Mouse (Mus musculus) heart, embryonic 12.5 days (tissue): ENCODE results near the gene Nfkb1. TPM values are rescaled to one million over a fixed set of nuclear protein-coding genes. Genes with fewer than 3 reads are reported as not detected.
A peak's percentile ranks its signal among the peaks of the same experiment; 100 is the strongest.

Experiments used
- ATAC-seq: fragments of 200-750 bp; cut with Nextera tagmentation; 2 replicates; pipeline ENCODE4 v1.8.0; 2017; ENCODE audit warnings: moderate TSS enrichment, moderate library complexity; ENCODE audit not compliant: insufficient number of reproducible peaks, low FRiP score
- H3K27ac ChIP-seq: fragments of 300-500 bp; sonication (generic); 2 replicates; pipeline ENCODE4 v1.5.1; 2016; ENCODE audit warnings: mild to moderate bottlenecking, moderate library complexity; ENCODE audit not compliant: poor library complexity, severe bottlenecking
- H3K27me3 ChIP-seq: fragments of 300-500 bp; sonication (generic); replicated peaks from 2 replicates; pipeline ENCODE4 v1.6.1; 2016; ENCODE audit warnings: mild to moderate bottlenecking, moderate library complexity
- H3K36me3 ChIP-seq: fragments of 300-500 bp; sonication (generic); 2 replicates; pipeline ENCODE4 v1.6.1; 2016; ENCODE audit warnings: mild to moderate bottlenecking, moderate library complexity
- H3K4me1 ChIP-seq: fragments of 300-500 bp; sonication (generic); replicated peaks from 2 replicates; pipeline ENCODE4 v1.6.1; 2016; ENCODE audit warnings: mild to moderate bottlenecking
- H3K4me2 ChIP-seq: fragments of 300-500 bp; sonication (generic); 2 replicates; pipeline ENCODE4 v1.6.1; 2016; ENCODE audit warnings: mild to moderate bottlenecking, moderate library complexity
- H3K4me3 ChIP-seq: fragments of 300-500 bp; sonication (generic); 2 replicates; pipeline ENCODE4 v1.5.1; 2016; ENCODE audit warnings: mild to moderate bottlenecking
- H3K9ac ChIP-seq: fragments of 300-500 bp; sonication (generic); 2 replicates; pipeline ENCODE4 v1.6.1; 2016; ENCODE audit warnings: mild to moderate bottlenecking, moderate library complexity
- H3K9me3 ChIP-seq: fragments of 300-500 bp; sonication (generic); replicated peaks from 2 replicates; pipeline ENCODE4 v1.6.1; 2016; ENCODE audit warnings: mild to moderate bottlenecking, moderate library complexity
- WGBS: fragments of 180-500 bp; shearing (Covaris S2); methylation state at CpG from one replicate; pipeline ENCODE4 v1.1.7; 2016; 5-methylcytosine and 5-hydroxymethylcytosine counted together
- polyA plus RNA-seq: library from polyadenylated mRNA; unstranded; fragments of >200 nt; fragmentation: Nextera tagmentation; extraction: Ambion mirVana; gene quantifications from 2 replicates; pipeline ENCODE4 v1.2.1, GENCODE M21; 2016

Gene Nfkb1
- polyA plus RNA-seq, 1 experiment from 2014 or later = 14.3 TPM

DNA sequence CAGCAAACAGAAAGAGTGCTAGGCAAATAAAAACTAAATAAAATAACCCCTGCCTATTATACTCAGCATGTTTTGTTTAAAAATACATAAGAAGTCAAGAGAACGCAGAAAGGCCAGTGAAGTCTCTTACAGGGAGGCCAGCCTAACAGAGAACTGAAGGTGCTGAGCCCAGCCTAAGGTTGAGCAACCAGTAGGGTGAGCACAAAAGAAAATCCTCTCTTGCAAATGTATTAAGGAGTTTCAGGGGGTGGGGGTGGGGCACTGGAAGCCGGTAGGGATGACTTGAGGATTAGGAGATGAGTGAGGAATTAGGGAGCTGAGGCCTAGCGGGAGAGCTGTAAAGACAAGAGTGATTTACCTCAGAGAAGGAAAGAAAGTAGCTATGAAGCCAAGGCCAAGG is 9.1 kb downstream of the Nfkb1 start:
- Histone ChIP-seq H3K4me1 (peaks cover 66% of the 10 kb centered on the region), H3K4me3 (no peak overlapping the region), H3K9ac (no peak overlapping the region), H3K36me3 (no peaks in the 10 kb centered on the region), H3K9me3 (no peaks in the 10 kb centered on the region), H3K27ac (no peak overlapping the region), H3K27me3 (no peaks in the 10 kb centered on the region), H3K4me2 (no peak overlapping the region)
- ATAC-seq = no peak
- 37% methylated on average over 3 of the region's 3 CpGs for WGBS

DNA sequence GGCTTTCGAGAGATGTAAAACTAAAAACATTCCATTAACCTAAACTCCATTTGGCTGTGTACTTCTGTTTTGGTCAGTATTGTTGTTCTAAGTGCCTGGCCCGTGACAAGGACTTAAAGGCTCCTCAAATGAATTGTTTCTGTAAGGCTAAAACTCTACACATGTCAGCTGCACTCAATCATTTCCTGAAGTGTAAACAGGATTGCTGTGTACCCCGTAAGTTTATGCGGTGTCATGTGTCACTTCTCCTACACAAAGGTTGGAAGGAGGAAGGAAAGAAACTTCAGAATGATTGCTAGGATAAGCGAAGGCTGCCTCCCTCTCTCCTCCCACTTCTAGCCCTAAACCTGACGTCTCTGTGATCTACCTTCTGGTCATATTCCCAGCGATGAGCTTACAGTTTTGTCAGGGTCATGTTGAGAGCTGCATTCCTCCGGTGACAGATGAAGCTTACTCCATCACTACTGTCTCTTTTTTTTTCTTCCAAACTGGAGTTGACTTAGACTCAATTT is 10.0 kb downstream of the Nfkb1 start:
- Histone ChIP-seq H3K27me3 (no peaks in the 10 kb centered on the region), H3K4me3 (no peak overlapping the region), H3K36me3 (no peaks in the 10 kb centered on the region), H3K27ac (no peak overlapping the region), H3K4me1 (peaks cover 69% of the 10 kb centered on the region), H3K4me2 (0 out of 2 replicates have a peak overlapping the region, but pooled peaks have one; percentile 7), H3K9ac (no peak overlapping the region), H3K9me3 (no peaks in the 10 kb centered on the region)
- 31% methylated on average over 8 of the region's 8 CpGs for WGBS
- ATAC-seq = no peak

DNA sequence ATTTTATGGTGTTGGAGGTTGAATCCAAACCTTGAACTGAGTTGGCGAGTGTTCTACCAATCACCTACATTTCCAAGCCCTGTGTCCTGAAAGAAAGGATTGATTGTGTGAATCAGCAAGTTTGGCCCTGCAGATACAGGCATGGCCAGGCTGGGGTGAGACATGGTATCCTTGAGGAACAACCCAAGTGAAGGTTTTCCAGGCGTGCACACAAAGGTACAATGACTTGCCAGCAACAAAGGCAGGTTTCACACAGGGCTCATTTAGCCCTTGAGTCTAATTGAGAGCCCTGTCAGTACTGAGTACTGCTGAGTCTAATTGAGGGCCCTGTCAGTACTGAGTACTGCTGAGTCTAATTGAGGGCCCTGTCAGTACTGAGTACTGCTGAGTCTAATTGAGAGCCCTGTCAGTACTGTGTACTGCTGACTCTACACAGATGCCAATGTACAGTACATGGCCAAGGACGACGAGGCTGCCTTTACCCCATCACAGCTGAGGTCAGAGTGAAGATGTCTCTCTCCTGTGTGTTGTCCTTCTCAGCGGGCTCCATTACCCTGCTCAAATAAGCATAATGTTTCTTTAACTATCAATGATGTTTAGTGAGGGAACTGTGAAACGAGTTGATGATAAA is 11.0 kb downstream of the Nfkb1 start:
- 0 out of 2 replicates have a peak, but pooled peaks have one; percentile 25 for ATAC-seq

DNA sequence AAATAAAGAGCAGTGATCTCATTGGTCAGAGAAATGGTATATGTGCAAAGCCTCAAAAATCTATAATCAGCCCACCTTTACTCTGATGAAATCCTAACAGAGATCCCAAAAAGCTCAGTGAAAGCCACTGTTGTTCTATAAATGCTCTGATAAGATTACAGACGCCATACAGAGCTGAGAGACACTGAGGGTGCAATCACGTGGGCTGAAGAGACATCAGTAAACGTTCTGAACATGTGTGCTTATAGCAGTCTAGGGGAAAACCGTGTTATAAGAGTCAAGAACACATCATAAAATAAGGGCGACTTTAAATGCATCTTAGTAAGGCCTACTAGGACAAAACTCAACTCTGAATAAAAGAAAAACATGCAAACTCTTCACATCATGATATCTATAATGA is 14.3 kb downstream of the Nfkb1 start:
- H3K4me1 ChIP-seq = peaks cover 74% of the 10 kb centered on the region
- no peaks in the 10 kb centered on the region for H3K36me3 ChIP-seq
- no peaks in the 10 kb centered on the region for H3K27me3 ChIP-seq
- H3K9ac ChIP-seq = no peak overlapping the region
- H3K27ac ChIP-seq = no peak overlapping the region
- 35% methylated on average over 5 of the region's 5 CpGs for WGBS
- H3K9me3 ChIP-seq = no peaks in the 10 kb centered on the region
- H3K4me2 ChIP-seq = no peak overlapping the region
- no peak overlapping the region for H3K4me3 ChIP-seq
- no peak for ATAC-seq

More for the DNA sequence above, 11.0 kb downstream of the Nfkb1 start:
- WGBS = 56% methylated on average over 6 of the region's 6 CpGs
- H3K4me1 ChIP-seq = peaks cover 68% of the 10 kb centered on the region
- H3K27ac ChIP-seq = no peak overlapping the region
- no peak overlapping the region for H3K4me3 ChIP-seq
- no peak overlapping the region for H3K4me2 ChIP-seq
- no peaks in the 10 kb centered on the region for H3K9me3 ChIP-seq
- H3K36me3 ChIP-seq = no peaks in the 10 kb centered on the region
- no peaks in the 10 kb centered on the region for H3K27me3 ChIP-seq
- no peak overlapping the region for H3K9ac ChIP-seq

DNA sequence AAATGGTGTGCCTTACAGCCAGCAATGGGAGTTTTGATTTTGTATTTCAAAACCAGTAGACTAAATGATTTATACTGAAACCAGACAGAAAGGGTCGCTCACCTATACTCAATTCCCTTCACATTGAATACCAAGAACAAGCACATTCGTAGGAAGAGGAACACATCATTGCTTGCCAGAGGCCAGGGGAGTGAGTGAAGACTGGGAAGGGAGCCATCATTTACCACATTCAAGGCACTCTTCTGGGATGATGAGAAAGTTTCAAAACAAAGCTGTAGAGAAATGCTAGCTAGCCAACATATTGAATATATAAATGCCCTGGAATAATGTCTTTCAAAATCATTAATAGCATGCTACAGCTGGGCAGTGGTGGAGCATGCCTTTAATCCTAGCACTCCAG is 15.0 kb downstream of the Nfkb1 start:
- H3K27me3 ChIP-seq = no peaks in the 10 kb centered on the region
- no peak overlapping the region for H3K27ac ChIP-seq
- no peaks in the 10 kb centered on the region for H3K36me3 ChIP-seq
- no peak overlapping the region for H3K4me2 ChIP-seq
- WGBS = 79% methylated on average over 2 of the region's 2 CpGs
- H3K4me1 ChIP-seq = peaks cover 68% of the 10 kb centered on the region
- no peak overlapping the region for H3K9ac ChIP-seq
- no peaks in the 10 kb centered on the region for H3K9me3 ChIP-seq
- no peak overlapping the region for H3K4me3 ChIP-seq
- ATAC-seq = no peak

DNA sequence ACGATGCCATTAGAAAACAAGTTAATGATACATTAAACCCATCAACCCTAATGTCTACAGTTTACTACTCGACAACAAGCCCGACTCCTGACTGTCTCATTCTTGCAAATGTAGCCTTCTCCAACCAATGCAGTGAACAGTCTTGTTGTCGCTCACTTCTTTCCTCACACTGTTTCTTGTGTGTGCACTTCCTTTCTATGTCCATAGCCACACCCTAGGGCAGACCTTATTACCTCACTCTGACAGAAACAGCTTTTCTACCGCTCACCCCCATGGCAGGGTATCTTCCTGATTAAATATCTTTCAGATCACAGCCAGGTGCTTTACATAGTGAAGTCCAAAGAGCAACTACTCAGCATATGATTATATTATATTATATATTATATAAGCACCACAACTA is 15.9 kb downstream of the Nfkb1 start:
- H3K27ac ChIP-seq = no peak overlapping the region
- H3K4me1 ChIP-seq = peaks cover 68% of the 10 kb centered on the region
- no peaks in the 10 kb centered on the region for H3K9me3 ChIP-seq
- WGBS = 79% methylated on average over 5 of the region's 5 CpGs
- no peak overlapping the region for H3K4me2 ChIP-seq
- no peaks in the 10 kb centered on the region for H3K27me3 ChIP-seq
- H3K36me3 ChIP-seq = no peaks in the 10 kb centered on the region
- H3K4me3 ChIP-seq = no peak overlapping the region
- H3K9ac ChIP-seq = no peak overlapping the region
- ATAC-seq = no peak

DNA sequence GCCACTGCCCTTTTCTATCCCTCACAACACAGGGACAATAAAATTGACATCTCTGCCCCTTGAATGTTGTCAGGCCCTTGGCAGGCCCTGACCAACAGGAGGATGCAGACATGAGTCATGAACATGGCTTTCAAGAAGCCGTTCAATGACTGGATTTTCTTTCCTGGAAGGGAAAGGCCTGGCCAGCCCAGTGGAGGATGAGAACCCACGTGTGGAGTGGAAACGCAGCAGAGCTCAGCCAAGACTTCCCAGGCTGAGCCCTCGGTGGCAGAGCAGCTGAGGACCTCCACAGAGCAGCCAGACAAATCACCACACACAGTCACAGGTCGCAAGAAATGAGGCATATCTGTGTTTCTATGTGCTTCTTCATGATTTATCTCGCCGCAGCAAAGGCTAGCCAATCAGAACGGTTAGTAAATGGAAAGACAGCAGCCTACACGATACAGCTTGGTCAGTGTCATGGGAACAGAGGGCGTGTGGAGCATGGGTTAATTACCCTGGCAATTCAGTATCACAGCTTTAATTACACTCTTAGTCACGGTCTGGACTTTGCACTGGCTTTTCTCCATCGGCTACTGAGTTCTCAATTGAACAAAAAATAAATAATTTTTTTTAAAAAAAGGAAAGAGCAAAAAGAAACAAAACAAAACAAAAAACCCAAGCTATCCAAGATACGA is 16.5 kb downstream of the Nfkb1 start:
- no peak for ATAC-seq
- no peaks in the 10 kb centered on the region for H3K9me3 ChIP-seq
- H3K9ac ChIP-seq = no peak overlapping the region
- no peak overlapping the region for H3K4me2 ChIP-seq
- no peaks in the 10 kb centered on the region for H3K36me3 ChIP-seq
- WGBS = 51% methylated on average over 13 of the region's 13 CpGs
- no peak overlapping the region for H3K4me3 ChIP-seq
- peaks cover 62% of the 10 kb centered on the region for H3K4me1 ChIP-seq
- no peak overlapping the region for H3K27ac ChIP-seq
- H3K27me3 ChIP-seq = no peaks in the 10 kb centered on the region

DNA sequence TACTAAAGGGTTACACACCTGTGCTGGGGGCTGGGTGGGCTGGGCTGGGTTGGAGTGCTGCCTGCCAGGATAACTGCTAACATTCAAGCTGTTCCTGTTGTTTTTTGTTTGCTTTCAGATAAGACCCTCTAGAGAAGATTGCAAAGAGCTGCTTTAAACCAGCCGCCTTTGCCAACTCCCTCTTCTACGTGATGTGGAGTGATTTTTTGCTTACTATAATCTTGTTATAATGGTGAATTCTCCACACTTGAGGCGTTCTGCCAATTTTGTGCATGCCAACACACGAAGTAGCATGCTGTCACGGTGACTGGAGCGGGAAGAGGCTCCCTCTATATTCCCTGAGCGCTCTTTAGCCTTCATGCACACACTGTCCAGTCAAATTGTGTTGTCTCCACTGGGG is 17.7 kb downstream of the Nfkb1 start:
- Histone ChIP-seq H3K36me3 (peaks cover 7% of the 10 kb centered on the region), H3K27me3 (no peaks in the 10 kb centered on the region), H3K9ac (no peak overlapping the region), H3K4me2 (peak overlapping the region; percentile 26), H3K4me3 (no peak overlapping the region), H3K4me1 (peaks cover 57% of the 10 kb centered on the region), H3K9me3 (no peaks in the 10 kb centered on the region), H3K27ac (peak overlapping the region; percentile 12; the same call in 1 of the 2 replicates)
- 23% methylated on average over 7 of the region's 7 CpGs for WGBS
- no peak for ATAC-seq

DNA sequence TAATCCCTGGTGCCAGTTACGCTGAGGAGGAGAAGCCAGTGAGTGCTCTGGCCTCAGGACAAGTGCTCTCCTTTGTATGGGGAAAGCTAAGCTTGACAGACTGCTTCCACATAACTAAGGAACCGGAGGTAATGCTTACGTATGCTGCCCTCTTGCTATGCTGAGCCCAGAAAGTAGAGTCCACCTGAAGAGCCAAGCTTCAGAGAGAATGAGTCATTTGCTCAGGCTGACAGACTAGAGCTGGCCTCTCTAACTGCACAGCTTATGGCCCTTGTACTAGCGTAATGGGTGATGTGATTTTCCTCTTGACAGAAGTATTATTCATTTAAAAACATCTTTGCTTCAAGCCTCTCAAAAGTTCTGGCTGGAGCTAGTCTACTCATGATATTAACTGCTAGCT is 18.3 kb downstream of the Nfkb1 start:
- Histone ChIP-seq H3K36me3 (peaks cover 11% of the 10 kb centered on the region), H3K4me2 (no peak overlapping the region), H3K27ac (no peak overlapping the region), H3K4me1 (peaks cover 51% of the 10 kb centered on the region), H3K4me3 (no peak overlapping the region), H3K27me3 (no peaks in the 10 kb centered on the region), H3K9me3 (no peaks in the 10 kb centered on the region), H3K9ac (no peak overlapping the region)
- no peak for ATAC-seq
- WGBS = 80% methylated on average over 4 of the region's 4 CpGs

DNA sequence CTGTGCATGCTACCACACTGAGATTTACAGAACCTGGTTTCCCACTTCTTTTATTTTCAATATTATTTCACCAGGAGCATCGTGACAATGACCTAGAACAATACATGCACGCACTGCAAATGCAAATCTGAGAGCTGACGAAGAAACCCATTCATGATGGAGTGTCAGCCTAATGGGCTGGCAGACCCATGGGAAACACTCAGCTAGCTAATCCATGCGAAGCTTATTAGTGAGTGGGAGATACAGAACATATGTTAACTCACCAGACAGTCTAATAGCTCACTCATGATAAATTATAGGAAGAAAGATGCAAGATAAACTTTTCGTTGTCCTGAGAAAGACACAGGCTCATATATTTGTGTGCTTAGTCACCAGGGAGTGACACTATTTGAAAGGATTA is 19.2 kb downstream of the Nfkb1 start:
- ATAC-seq = no peak
- H3K27me3 ChIP-seq = no peaks in the 10 kb centered on the region
- no peak overlapping the region for H3K9ac ChIP-seq
- peaks cover 48% of the 10 kb centered on the region for H3K4me1 ChIP-seq
- H3K4me3 ChIP-seq = no peak overlapping the region
- WGBS = 78% methylated on average over 5 of the region's 5 CpGs
- H3K4me2 ChIP-seq = no peak overlapping the region
- H3K9me3 ChIP-seq = no peaks in the 10 kb centered on the region
- H3K36me3 ChIP-seq = peaks cover 17% of the 10 kb centered on the region
- no peak overlapping the region for H3K27ac ChIP-seq

DNA sequence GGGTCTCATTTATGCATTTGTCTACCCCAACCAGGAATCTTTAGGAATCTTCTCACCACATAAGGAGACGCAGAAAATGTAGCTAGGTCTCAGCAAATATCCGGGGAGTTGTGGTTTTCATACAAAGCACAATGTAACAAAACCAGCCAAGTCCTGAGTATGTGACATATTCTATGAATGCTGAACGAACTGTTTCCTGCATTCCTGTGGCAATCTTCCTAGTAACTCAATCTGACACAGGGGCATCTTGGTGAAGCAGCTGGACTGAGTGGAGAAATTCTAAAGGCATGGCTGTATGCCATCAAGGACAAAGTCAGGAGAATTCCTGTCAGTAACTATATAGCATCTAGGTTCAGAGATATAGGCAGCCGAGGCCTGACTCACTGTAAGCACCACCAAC is 20.5 kb downstream of the Nfkb1 start:
- Histone ChIP-seq H3K27ac (no peak overlapping the region), H3K4me2 (no peak overlapping the region)
- no peak for ATAC-seq

More for the DNA sequence above, 20.5 kb downstream of the Nfkb1 start:
- no peak overlapping the region for H3K9ac ChIP-seq
- H3K4me3 ChIP-seq = no peak overlapping the region
- peaks cover 38% of the 10 kb centered on the region for H3K4me1 ChIP-seq
- no peaks in the 10 kb centered on the region for H3K27me3 ChIP-seq
- no peaks in the 10 kb centered on the region for H3K9me3 ChIP-seq
- peaks cover 25% of the 10 kb centered on the region for H3K36me3 ChIP-seq
- WGBS = 58% methylated on average over 4 of the region's 4 CpGs
